Mouse (Mus musculus) adrenal gland, postnatal 14 days (tissue): ENCODE measurements around the gene Obsl1. TPM values are rescaled to one million over a fixed set of nuclear protein-coding genes. Genes with fewer than 3 reads are reported as not detected.

Source experiments
- DNase-seq: peaks from one replicate; pipeline ENCODE4 v3.0.0; 2021; ENCODE audit warnings: mixed read lengths
- total RNA-seq: library from RNA; stranded (reverse); gene quantifications from 2 replicates; pipeline ENCODE4 v1.2.3, GENCODE M21; 2021

Gene Obsl1
- total RNA-seq, 1 experiment from 2014 or later, result 98.3 TPM

GRCm38 (mm10) chr1:75455948-75456347, 50.3 kb downstream of the Obsl1 start:
- no peak for DNase-seq

GRCm38 (mm10) chr1:75455433-75455832, 50.8 kb downstream of the Obsl1 start:
- no peak for DNase-seq

- no peak for DNase-seq
These were observed 54.4 kb downstream of the Obsl1 start for GRCm38 (mm10) chr1:75451900-75452299.

- no peak for DNase-seq
These were observed 55.8 kb downstream of the Obsl1 start, which contains the start of gene Asic4 for GRCm38 (mm10) chr1:75450314-75451005. Asic4 (plus strand) TSS chr1:75450436.

- no peak for DNase-seq
These were observed 56.7 kb downstream of the Obsl1 start for GRCm38 (mm10) chr1:75449377-75450135.

- DNase-seq, result no peak
These were observed 57.3 kb downstream of the Obsl1 start for GRCm38 (mm10) chr1:75448937-75449336.

- DNase-seq, result no peak
These were observed 58.2 kb downstream of the Obsl1 start for GRCm38 (mm10) chr1:75448052-75448431.

GRCm38 (mm10) chr1:75447265-75448051, 58.8 kb downstream of the Obsl1 start:
- no peak for DNase-seq

- no peak for DNase-seq
These were observed 59.6 kb downstream of the Obsl1 start for GRCm38 (mm10) chr1:75446656-75447055.

- peak; percentile 86 for DNase-seq
These were observed 60.3 kb downstream of the Obsl1 start for GRCm38 (mm10) chr1:75445751-75446611.

- no peak for DNase-seq
These were observed 61.0 kb downstream of the Obsl1 start for GRCm38 (mm10) chr1:75445141-75445701.

GRCm38 (mm10) chr1:75444208-75444607, 62.0 kb downstream of the Obsl1 start:
- DNase-seq, result no peak

GRCm38 (mm10) chr1:75443247-75444024, 62.8 kb downstream of the Obsl1 start:
- DNase-seq, result no peak

GRCm38 (mm10) chr1:75442811-75443210, 63.4 kb downstream of the Obsl1 start:
- no peak for DNase-seq

GRCm38 (mm10) chr1:75442171-75442570, 64.1 kb downstream of the Obsl1 start:
- no peak for DNase-seq

- no peak for DNase-seq
These were observed 64.7 kb downstream of the Obsl1 start for GRCm38 (mm10) chr1:75441471-75441996.

- no peak for DNase-seq
These were observed 65.6 kb downstream of the Obsl1 start for GRCm38 (mm10) chr1:75440661-75441060.

- no peak for DNase-seq
These were observed 67.5 kb downstream of the Obsl1 start for GRCm38 (mm10) chr1:75438782-75439181.

GRCm38 (mm10) chr1:75435475-75436328, 70.5 kb downstream of the Obsl1 start, which contains the start of gene Gmppa:
Gmppa (plus strand) TSS chr1:75435930.
- peak; percentile 89 for DNase-seq
